Mouse (Mus musculus) lung, adult 2 months (tissue): Measurements from ENCODE around the gene Gm49661.

Source experiments
- CTCF ChIP-seq: fragments of 200-500 bp; IDR thresholded peaks from 2 replicates; pipeline ENCODE4 v1.5.1; 2011; ENCODE audit warnings: mild to moderate bottlenecking, low read length, control low read depth; ENCODE audit not compliant: insufficient read depth
- POLR2A ChIP-seq: fragments of 200-500 bp; IDR thresholded peaks from 2 replicates; pipeline ENCODE4 v1.6.1; 2011; ENCODE audit warnings: low read depth, mild to moderate bottlenecking, control low read depth, low read length, borderline replicate concordance; ENCODE audit errors: extremely low read depth

GRCm38 (mm10) chr8:84996978-84997377 lies 27.7 kb upstream of the Gm49661 start:
- no peak for TF ChIP-seq CTCF
- TF ChIP-seq POLR2A: no peak
